Mouse (Mus musculus): ENCODE measurements around the gene St14. TPM values are rescaled to one million over a fixed set of nuclear protein-coding genes. Genes with fewer than 3 reads are reported as not detected.
"Not testable (repeated sequence)": the region's sequence is repeated elsewhere in the genome, so short reads cannot be mapped to it uniquely, and the experiment has no call there.

Gene St14
- polyA plus RNA-seq, 1 experiment from 2014 or later = 1.3 TPM

GRCm38 (mm10) chr9:31082771-31083170 is 48.9 kb downstream of the St14 start:
- Histone ChIP-seq H3K4me3 (no peak overlapping the region), H3K27me3 (replicated peaks) (peaks cover 44% of the 10 kb centered on the region), H3K27ac (ENCODE audit: poor library complexity, severe bottlenecking) (no peak overlapping the region), H3K4me1 (replicated peaks) (peaks cover 4% of the 10 kb centered on the region), H3K9me3 (replicated peaks) (no peaks in the 10 kb centered on the region), H3K9ac (no peak overlapping the region), H3K4me2 (no peak overlapping the region), H3K36me3 (no peaks in the 10 kb centered on the region)
- 74% methylated on average over 6 of the region's 6 CpGs for WGBS
- no peak for ATAC-seq (ENCODE audit: insufficient number of reproducible peaks, low FRiP score)

- no peak overlapping the region for H3K4me3 ChIP-seq
- no peak for ATAC-seq (ENCODE audit: insufficient number of reproducible peaks, low FRiP score)
- peaks cover 10% of the 10 kb centered on the region for H3K4me1 ChIP-seq (replicated peaks)
- peak overlapping the region; percentile 44 for H3K4me2 ChIP-seq
- peaks cover 38% of the 10 kb centered on the region for H3K27me3 ChIP-seq (replicated peaks)
- WGBS = 8% methylated on average over 15 of the region's 15 CpGs
- no peaks in the 10 kb centered on the region for H3K9me3 ChIP-seq (replicated peaks)
- no peak overlapping the region for H3K27ac ChIP-seq (ENCODE audit: poor library complexity, severe bottlenecking)
- no peaks in the 10 kb centered on the region for H3K36me3 ChIP-seq
- 0 out of 2 replicates have a peak overlapping the region, but pooled peaks have one; percentile 32 for H3K9ac ChIP-seq
These were observed 49.5 kb downstream of the St14 start for GRCm38 (mm10) chr9:31082054-31082666.

GRCm38 (mm10) chr9:31080726-31081125 is 50.9 kb downstream of the St14 start:
- Histone ChIP-seq H3K9ac (no peak overlapping the region), H3K4me3 (no peak overlapping the region), H3K9me3 (replicated peaks) (no peaks in the 10 kb centered on the region), H3K4me2 (no peak overlapping the region), H3K4me1 (replicated peaks) (peaks cover 10% of the 10 kb centered on the region), H3K36me3 (no peaks in the 10 kb centered on the region), H3K27me3 (replicated peaks) (peaks cover 34% of the 10 kb centered on the region), H3K27ac (ENCODE audit: poor library complexity, severe bottlenecking) (no peak overlapping the region)
- 72% methylated on average over 6 of the region's 6 CpGs for WGBS
- no peak for ATAC-seq (ENCODE audit: insufficient number of reproducible peaks, low FRiP score)

- Histone ChIP-seq H3K9ac (no peak overlapping the region), H3K27me3 (replicated peaks) (0 out of 2 replicates have a peak, but pooled peaks cover 5% of the 10 kb centered on the region), H3K27ac (ENCODE audit: poor library complexity, severe bottlenecking) (no peak overlapping the region), H3K4me2 (no peak overlapping the region), H3K36me3 (peaks cover 5% of the 10 kb centered on the region; the same call in 1 of the 2 replicates), H3K4me1 (replicated peaks) (peaks cover 7% of the 10 kb centered on the region), H3K4me3 (no peak overlapping the region), H3K9me3 (replicated peaks) (no peaks in the 10 kb centered on the region)
- ATAC-seq (ENCODE audit: insufficient number of reproducible peaks, low FRiP score) = no peak
- WGBS = 92% methylated on average over 10 of the region's 10 CpGs
These were observed 56.8 kb downstream of the St14 start for GRCm38 (mm10) chr9:31074836-31075235.

- ATAC-seq (ENCODE audit: insufficient number of reproducible peaks, low FRiP score) = no peak
- WGBS = 67% methylated on average over 7 of the region's 7 CpGs
- H3K9me3 ChIP-seq (replicated peaks) = no peaks in the 10 kb centered on the region
- no peak overlapping the region for H3K27ac ChIP-seq (ENCODE audit: poor library complexity, severe bottlenecking)
- no peaks in the 10 kb centered on the region for H3K27me3 ChIP-seq (replicated peaks)
- peaks cover 7% of the 10 kb centered on the region for H3K4me1 ChIP-seq (replicated peaks)
- no peak overlapping the region for H3K4me2 ChIP-seq
- no peak overlapping the region for H3K9ac ChIP-seq
- peaks cover 8% of the 10 kb centered on the region for H3K36me3 ChIP-seq
- H3K4me3 ChIP-seq = no peak overlapping the region
These were observed 57.9 kb downstream of the St14 start for GRCm38 (mm10) chr9:31073797-31074196.

GRCm38 (mm10) chr9:31072256-31072655 is 59.4 kb downstream of the St14 start:
- no peak overlapping the region for H3K4me2 ChIP-seq
- no peaks in the 10 kb centered on the region for H3K9me3 ChIP-seq (replicated peaks)
- H3K27ac ChIP-seq (ENCODE audit: poor library complexity, severe bottlenecking) = no peak overlapping the region
- 85% methylated on average over 5 of the region's 5 CpGs for WGBS
- peaks cover 13% of the 10 kb centered on the region for H3K36me3 ChIP-seq
- H3K4me3 ChIP-seq = no peak overlapping the region
- no peak overlapping the region for H3K9ac ChIP-seq
- no peak for ATAC-seq (ENCODE audit: insufficient number of reproducible peaks, low FRiP score)
- H3K4me1 ChIP-seq (replicated peaks) = peaks cover under 1% of the 10 kb centered on the region; the same call in 1 of the 2 replicates
- H3K27me3 ChIP-seq (replicated peaks) = no peaks in the 10 kb centered on the region

GRCm38 (mm10) chr9:31070706-31071105 is 60.9 kb downstream of the St14 start:
- H3K9me3 ChIP-seq (replicated peaks) = no peaks in the 10 kb centered on the region
- no peak for ATAC-seq (ENCODE audit: insufficient number of reproducible peaks, low FRiP score)
- no peaks in the 10 kb centered on the region for H3K27me3 ChIP-seq (replicated peaks)
- no peak overlapping the region for H3K9ac ChIP-seq
- H3K4me3 ChIP-seq = no peak overlapping the region
- no peaks in the 10 kb centered on the region for H3K4me1 ChIP-seq (replicated peaks)
- H3K4me2 ChIP-seq = no peak overlapping the region
- H3K36me3 ChIP-seq = peaks cover 25% of the 10 kb centered on the region
- WGBS = 96% methylated on average over 8 of the region's 8 CpGs
- H3K27ac ChIP-seq (ENCODE audit: poor library complexity, severe bottlenecking) = no peak overlapping the region

GRCm38 (mm10) chr9:31058723-31059122 is 72.9 kb downstream of the St14 start:
- H3K36me3 ChIP-seq = peaks cover 38% of the 10 kb centered on the region
- H3K4me1 ChIP-seq (replicated peaks) = no peaks in the 10 kb centered on the region
- no peak for ATAC-seq (ENCODE audit: insufficient number of reproducible peaks, low FRiP score)
- H3K27ac ChIP-seq (ENCODE audit: poor library complexity, severe bottlenecking) = no peak overlapping the region
- H3K4me3 ChIP-seq = no peak overlapping the region
- no peak overlapping the region for H3K9ac ChIP-seq
- H3K27me3 ChIP-seq (replicated peaks) = no peaks in the 10 kb centered on the region
- WGBS = 85% methylated on average over 2 of the region's 2 CpGs
- no peaks in the 10 kb centered on the region for H3K9me3 ChIP-seq (replicated peaks)
- no peak overlapping the region for H3K4me2 ChIP-seq

GRCm38 (mm10) chr9:31051509-31051908 is 80.1 kb downstream of the St14 start:
- H3K9ac ChIP-seq; H3K4me2 ChIP-seq; H3K4me3 ChIP-seq; H3K27me3 ChIP-seq (replicated peaks); ATAC-seq (ENCODE audit: insufficient number of reproducible peaks, low FRiP score); H3K27ac ChIP-seq (ENCODE audit: poor library complexity, severe bottlenecking); H3K9me3 ChIP-seq (replicated peaks): not testable (repeated sequence)
- WGBS = 94% methylated on average over 6 of the region's 6 CpGs
- Histone ChIP-seq H3K36me3 (peaks cover 17% of the 10 kb centered on the region), H3K4me1 (replicated peaks) (peaks cover 15% of the 10 kb centered on the region)

- no peak for ATAC-seq (ENCODE audit: insufficient number of reproducible peaks, low FRiP score)
These were observed 81.4 kb downstream of the St14 start for GRCm38 (mm10) chr9:31050208-31050607.

More at GRCm38 (mm10) chr9:31050208-31050607, 81.4 kb downstream of the St14 start:
- Histone ChIP-seq H3K9ac (no peak overlapping the region), H3K4me2 (no peak overlapping the region), H3K27ac (ENCODE audit: poor library complexity, severe bottlenecking) (no peak overlapping the region), H3K36me3 (peaks cover 14% of the 10 kb centered on the region), H3K4me3 (no peak overlapping the region), H3K9me3 (replicated peaks) (no peaks in the 10 kb centered on the region), H3K27me3 (replicated peaks) (no peaks in the 10 kb centered on the region), H3K4me1 (replicated peaks) (peaks cover 16% of the 10 kb centered on the region)
- WGBS = 93% methylated on average over 5 of the region's 5 CpGs
